Mouse (Mus musculus) embryo, embryonic 11 days (tissue): ENCODE measurements at regions not wholly inside any gene's neighbourhood (a gene's known extent, or its start where the extent isn't known, plus 50 kb on each side); places are given as distances from the start of the nearest gene placed in this dataset.
A peak's percentile ranks its signal among the peaks of the same experiment; 100 is the strongest.

Experiments
- DNase-seq: peaks from one replicate; pipeline ENCODE4 v3.0.0-alpha.2; 2015

- DNase-seq: no peak
These were observed 3791.9 kb downstream of the 9330182O14Rik start for GRCm38 (mm10) chr15:43926034-43926433.

- DNase-seq: no peak
These were observed 3799.4 kb downstream of the 9330182O14Rik start for GRCm38 (mm10) chr15:43933608-43934007.

- no peak for DNase-seq
These were observed 3806.3 kb downstream of the 9330182O14Rik start for GRCm38 (mm10) chr15:43940424-43940823.

GRCm38 (mm10) chr15:43940905-43941304, 3806.7 kb downstream of the 9330182O14Rik start:
- no peak for DNase-seq

- DNase-seq: peak; percentile 16
These were observed 3808.0 kb downstream of the 9330182O14Rik start for GRCm38 (mm10) chr15:43942002-43942660.

DNA sequence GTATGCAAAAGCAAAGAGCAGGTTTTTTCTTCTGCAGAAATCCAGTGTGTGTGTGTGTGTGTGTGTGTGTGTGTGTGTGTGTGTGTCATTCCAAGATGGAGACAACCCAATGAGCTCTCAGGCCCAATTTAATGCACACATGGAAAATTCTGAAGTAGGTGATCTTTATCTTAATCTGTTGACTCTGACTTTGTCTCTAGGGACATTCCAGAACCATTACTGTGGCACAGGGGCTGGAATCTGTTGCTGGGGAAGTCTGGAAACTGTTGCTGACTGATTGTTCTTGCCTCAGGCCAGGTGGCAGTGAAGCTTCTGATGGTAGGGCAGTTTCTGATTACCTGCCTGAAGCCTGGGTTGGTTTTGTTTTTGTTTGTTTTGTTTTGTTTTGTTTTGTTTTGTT, 3850.8 kb downstream of the 9330182O14Rik start:
- DNase-seq: peak; percentile 2

DNA sequence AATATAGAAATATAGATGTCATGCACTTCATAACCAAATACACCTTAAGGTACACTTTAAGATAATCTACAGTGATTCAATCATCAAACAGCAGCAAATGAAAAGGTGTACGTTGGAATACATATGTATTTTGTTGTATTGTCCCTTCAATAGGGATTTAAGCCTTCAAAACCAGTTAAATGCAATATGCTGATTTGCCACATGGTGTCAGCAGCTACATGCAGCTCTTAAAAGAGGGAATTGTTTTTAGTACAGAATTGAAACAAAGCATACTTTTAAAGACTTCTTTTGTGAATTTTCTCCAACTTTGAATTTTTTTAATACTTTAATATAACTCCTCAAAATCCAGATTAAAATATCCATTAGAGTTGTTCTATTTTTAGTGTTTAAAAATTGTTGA, 3857.1 kb downstream of the 9330182O14Rik start:
- DNase-seq: peak; percentile 60

- DNase-seq: no peak
These were observed 3858.8 kb downstream of the 9330182O14Rik start for GRCm38 (mm10) chr15:43992936-43993335.

DNA sequence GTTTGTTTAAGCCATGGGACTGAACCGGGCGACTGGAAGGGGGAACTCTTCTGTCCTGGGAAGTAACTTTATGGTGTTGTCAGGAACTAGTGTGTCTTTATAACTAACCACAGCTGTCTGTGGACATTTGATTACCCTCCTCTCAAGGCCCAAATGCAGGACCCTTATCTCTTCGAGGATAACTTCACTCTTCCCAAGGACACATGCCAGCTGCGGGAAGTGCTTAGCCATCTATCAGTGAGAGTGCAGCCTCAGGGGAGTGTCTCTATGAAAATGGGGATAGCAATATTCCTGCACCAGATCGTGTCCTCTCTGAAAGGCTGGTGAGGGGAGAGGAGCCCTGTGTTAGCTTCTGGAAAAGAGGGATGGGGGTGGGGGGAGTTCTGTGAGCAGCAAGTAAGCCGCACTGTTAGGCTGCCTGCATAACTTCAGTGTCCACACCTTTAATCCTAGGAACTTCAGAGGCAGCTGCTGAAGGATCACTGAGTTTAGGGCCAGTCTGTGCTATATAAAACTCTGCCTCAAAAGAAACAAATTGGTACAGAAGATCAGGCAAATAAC, 3892.4 kb downstream of the 9330182O14Rik start:
- DNase-seq: peak; percentile 0

DNA sequence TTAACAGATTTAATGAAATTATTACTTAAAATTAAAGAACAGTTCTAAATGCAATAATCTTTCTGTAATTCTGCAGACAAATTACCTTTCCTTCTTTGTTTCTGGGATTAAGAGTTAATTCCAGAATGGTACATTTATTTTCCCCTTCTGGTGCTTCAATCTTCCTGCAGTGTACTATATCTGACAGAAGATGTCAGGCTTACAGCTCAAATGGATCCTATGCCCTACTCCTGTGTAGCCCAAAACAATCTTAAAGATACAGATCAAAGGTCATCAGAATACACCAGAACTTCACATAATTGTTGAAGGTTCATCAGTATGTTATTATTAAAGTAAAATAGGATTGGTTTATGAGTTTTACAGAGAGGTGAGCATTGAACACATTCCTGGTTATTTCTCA, 3901.7 kb downstream of the 9330182O14Rik start:
- no peak for DNase-seq

GRCm38 (mm10) chr15:44037893-44038292, 3903.7 kb downstream of the 9330182O14Rik start:
- no peak for DNase-seq

GRCm38 (mm10) chr15:44050565-44051274, 3916.6 kb downstream of the 9330182O14Rik start:
- DNase-seq: no peak

GRCm38 (mm10) chr15:44064855-44065254, 3930.7 kb downstream of the 9330182O14Rik start:
- no peak for DNase-seq

- DNase-seq: no peak
These were observed 3949.5 kb downstream of the 9330182O14Rik start for GRCm38 (mm10) chr15:44083680-44084079.

- no peak for DNase-seq
These were observed 3978.3 kb downstream of the 9330182O14Rik start for GRCm38 (mm10) chr15:44112328-44112944.

GRCm38 (mm10) chr15:44134213-44134612, 4000.0 kb downstream of the 9330182O14Rik start:
- DNase-seq: peak; percentile 1
